ENCODE assay signal across 19 mouse cellular contexts in genomic region chr1:193401695-193402094, GRCm38 (mm10). TPM values are rescaled to one million over a fixed set of nuclear protein-coding genes. Genes with fewer than 3 reads are reported as not detected.
DNase-seq lines count a peak whose midpoint lies in the region; ATAC-seq and TF ChIP-seq lines count a peak whose summit lies in the region.
"Had no signal": no experiment of that assay in that cellular context is flagged by ENCODE, and none has a peak within 500 bp of the region (broad histone marks: within the 10 kb centered on the region; RNA-seq: fewer than 3 reads in every experiment).

No protein-coding gene starts in this region.

- TF ChIP-seq EP300 in liver, embryonic 14.5 days (IDR thresholded peaks at IDR 0.05; ENCODE audit: low read depth): no peak

- no peaks in the 10 kb centered on the region for H3K9me3 ChIP-seq in forebrain, postnatal 0 days (ENCODE audit: low read length)
- no peaks in the 10 kb centered on the region for H3K9me3 ChIP-seq in forebrain, embryonic 15.5 days
- no peaks in the 10 kb centered on the region for H3K9me3 ChIP-seq in liver, embryonic 14.5 days (ENCODE audit: control insufficient read depth, low read length)
- H3K9me3 ChIP-seq in liver, embryonic 12.5 days (replicated peaks): no peaks in the 10 kb centered on the region
- H3K9me3 ChIP-seq in E14TG2a.4 (ENCODE audit: low read length): no peaks in the 10 kb centered on the region
- H3K9me3 ChIP-seq: embryonic facial prominence, embryonic 13.5 days; heart, embryonic 15.5 days; hindbrain, embryonic 10.5 days; kidney, embryonic 15.5 days had no signal

- H3K27ac ChIP-seq in forebrain, postnatal 0 days (ENCODE audit: low read depth, low read length): no peak overlapping the region
- no peak overlapping the region for H3K27ac ChIP-seq in forebrain, embryonic 15.5 days (replicated peaks)
- no peak overlapping the region for H3K27ac ChIP-seq in liver, embryonic 14.5 days
- no peak overlapping the region for H3K27ac ChIP-seq in liver, embryonic 12.5 days
- H3K27ac ChIP-seq: embryonic facial prominence, embryonic 13.5 days; heart, adult 2 months; heart, embryonic 15.5 days; hindbrain, embryonic 10.5 days; kidney, embryonic 15.5 days had no signal

- no peak for ATAC-seq in forebrain, postnatal 0 days
- no peak for ATAC-seq in forebrain, embryonic 15.5 days (replicated peaks)
- no peak for ATAC-seq in liver, embryonic 14.5 days (ENCODE audit: insufficient read depth)
- ATAC-seq in liver, embryonic 12.5 days: no peak
- peak; percentile 31; the same call in 1 of the 2 replicates for ATAC-seq in common myeloid progenitor, adult 5-6 weeks (replicated peaks; ENCODE audit: low read depth, poor library complexity, severe bottlenecking)
- ATAC-seq: inflammation-experienced regulatory T-cells, adult 6 months had no signal

- H3K4me3 ChIP-seq in forebrain, postnatal 0 days (ENCODE audit: low read depth, low read length): no peak overlapping the region
- no peak overlapping the region for H3K4me3 ChIP-seq in forebrain, embryonic 15.5 days
- H3K4me3 ChIP-seq in liver, embryonic 14.5 days (ENCODE audit: insufficient read depth in 1 of 2, low read depth in 2 of 2, low read length in 2 of 2): no peak overlapping the region
- H3K4me3 ChIP-seq in liver, embryonic 12.5 days: no peak overlapping the region
- no peak overlapping the region for H3K4me3 ChIP-seq in E14TG2a.4 (replicated peaks; ENCODE audit: low read length)
- H3K4me3 ChIP-seq: embryonic facial prominence, embryonic 13.5 days; heart, adult 2 months; heart, embryonic 15.5 days; hindbrain, embryonic 10.5 days; kidney, embryonic 15.5 days had no signal

- no peaks in the 10 kb centered on the region for H3K36me3 ChIP-seq in forebrain, postnatal 0 days (ENCODE audit: insufficient read depth)
- H3K36me3 ChIP-seq in forebrain, embryonic 15.5 days: no peaks in the 10 kb centered on the region
- H3K36me3 ChIP-seq in liver, embryonic 14.5 days (replicated peaks; ENCODE audit: control insufficient read depth, insufficient read depth, low read depth): no peaks in the 10 kb centered on the region
- H3K36me3 ChIP-seq in liver, embryonic 12.5 days: no peaks in the 10 kb centered on the region
- no peaks in the 10 kb centered on the region for H3K36me3 ChIP-seq in E14TG2a.4 (ENCODE audit: insufficient read depth, low read length)
- H3K36me3 ChIP-seq: embryonic facial prominence, embryonic 13.5 days; heart, embryonic 15.5 days; hindbrain, embryonic 10.5 days; kidney, embryonic 15.5 days had no signal

- no peak overlapping the region for H3K9ac ChIP-seq in forebrain, postnatal 0 days
- no peak overlapping the region for H3K9ac ChIP-seq in forebrain, embryonic 15.5 days (replicated peaks)
- no peak overlapping the region for H3K9ac ChIP-seq in liver, embryonic 14.5 days (replicated peaks)
- no peak overlapping the region for H3K9ac ChIP-seq in liver, embryonic 12.5 days
- H3K9ac ChIP-seq: embryonic facial prominence, embryonic 13.5 days; heart, embryonic 15.5 days; kidney, embryonic 15.5 days had no signal

- TF ChIP-seq CTCF in forebrain, postnatal 0 days (IDR thresholded peaks at IDR 0.05; ENCODE audit: low read depth): 0 out of 2 replicates have a peak, but pooled peaks have one; percentile 10
- TF ChIP-seq CTCF in liver, embryonic 14.5 days (IDR thresholded peaks at IDR 0.05; ENCODE audit: low read depth): peak; percentile 25; the same call in 1 of the 2 replicates
- peak; percentile 14; the same call in 1 of the 2 replicates for TF ChIP-seq CTCF in E14TG2a.4 (conservative IDR thresholded peaks at IDR 0.05; ENCODE audit: low read length)

- no peaks in the 10 kb centered on the region for H3K27me3 ChIP-seq in forebrain, postnatal 0 days (ENCODE audit: insufficient read depth, low read length)
- 0 out of 2 replicates have a peak, but pooled peaks cover 3% of the 10 kb centered on the region for H3K27me3 ChIP-seq in forebrain, embryonic 15.5 days
- H3K27me3 ChIP-seq in liver, embryonic 14.5 days (ENCODE audit: control insufficient read depth, insufficient read depth, low read length): no peaks in the 10 kb centered on the region
- no peaks in the 10 kb centered on the region for H3K27me3 ChIP-seq in liver, embryonic 12.5 days (replicated peaks)
- H3K27me3 ChIP-seq in E14TG2a.4 (ENCODE audit: insufficient read depth, low read length): peaks cover 7% of the 10 kb centered on the region
- H3K27me3 ChIP-seq: embryonic facial prominence, embryonic 13.5 days; kidney, embryonic 15.5 days had no signal

- no peak for DNase-seq in forebrain, postnatal 0 days
- no peak for DNase-seq in liver, embryonic 14.5 days (ENCODE audit: low read depth in 3 of 3, low spot score in 3 of 3)
- no peak for DNase-seq in spleen, postnatal 14 days (ENCODE audit: low spot score in 2 of 2)
- DNase-seq: adrenal gland, adult 2 months; B cell, adult 2 months; gastrocnemius, postnatal 10 days; heart, adult 2 months; right cerebral cortex, postnatal 4 days; thymus, postnatal 36 days had no signal

- WGBS in forebrain, postnatal 0 days: 82% methylated on average over 9 of the region's 9 CpGs
- WGBS in forebrain, embryonic 15.5 days: 87% methylated on average over 9 of the region's 9 CpGs
- 65% methylated on average over 9 of the region's 9 CpGs for WGBS in liver, embryonic 14.5 days (ENCODE audit: insufficient replicate concordance)
- WGBS in liver, embryonic 12.5 days (ENCODE audit: insufficient replicate concordance): 62% methylated on average over 9 of the region's 9 CpGs

- no peak overlapping the region for H3K4me2 ChIP-seq in forebrain, postnatal 0 days (ENCODE audit: low read depth)
- H3K4me2 ChIP-seq in forebrain, embryonic 15.5 days (replicated peaks): no peak overlapping the region
- no peak overlapping the region for H3K4me2 ChIP-seq in liver, embryonic 14.5 days (ENCODE audit: low read depth)
- no peak overlapping the region for H3K4me2 ChIP-seq in liver, embryonic 12.5 days
- H3K4me2 ChIP-seq: embryonic facial prominence, embryonic 13.5 days; heart, embryonic 15.5 days; kidney, embryonic 15.5 days had no signal

- no peaks in the 10 kb centered on the region for H3K4me1 ChIP-seq in forebrain, postnatal 0 days (ENCODE audit: insufficient read depth)
- peaks cover 8% of the 10 kb centered on the region; the same call in 1 of the 2 replicates for H3K4me1 ChIP-seq in forebrain, embryonic 15.5 days
- peaks cover 0 to 6% of the 10 kb centered on the region in 2 experiments; a peak in 2 of 4 replicates for H3K4me1 ChIP-seq in liver, embryonic 14.5 days (replicated peaks; ENCODE audit: control insufficient read depth in 2 of 2, insufficient read depth in 2 of 2, low read length in 1 of 2)
- peaks cover 5% of the 10 kb centered on the region; the same call in 1 of the 2 replicates for H3K4me1 ChIP-seq in liver, embryonic 12.5 days
- 0 out of 2 replicates have a peak, but pooled peaks cover 2% of the 10 kb centered on the region for H3K4me1 ChIP-seq in E14TG2a.4 (replicated peaks; ENCODE audit: low read depth, low read length)

RNA-seq across cellular contexts. Expression of gene Camk1g, which starts 31.6 kb away (rescaled TPM):
- total RNA-seq in forebrain, postnatal 0 days (2014; rRNA removed): 50.3 and 56.1 TPM in 2 replicates
- polyA plus RNA-seq in forebrain, postnatal 0 days (2015; fragmentation: Nextera tagmentation; extraction: Ambion mirVana): 37.4 and 46.0 TPM in 2 replicates
- polyA plus RNA-seq in forebrain, embryonic 15.5 days (2015; fragmentation: Nextera tagmentation; extraction: Ambion mirVana): 43.6 and 44.8 TPM in 2 replicates
- polyA plus RNA-seq in liver, embryonic 14.5 days (2012; rRNA removed): 0.15 and 0.19 TPM in 2 replicates
- polyA plus RNA-seq in liver, embryonic 14.5 days (2014; fragmentation: Nextera tagmentation; extraction: Ambion mirVana): 0.06 and 0.23 TPM in 2 replicates
- 0.86 and 0.92 TPM in 2 replicates for polyA plus RNA-seq in liver, embryonic 12.5 days (2016; fragmentation: Nextera tagmentation; extraction: Ambion mirVana)
- total RNA-seq in common myeloid progenitor, adult 5-6 weeks (2017): 0.09 TPM in 1 of 2 replicates, not detected in the other
- total RNA-seq: adrenal gland, adult 2 months; megakaryocyte-erythroid progenitor cell, adult 5-6 weeks had no signal
- polyA plus RNA-seq: inflammation-experienced regulatory T-cells, adult 6 months had no signal

Comparison
In these comparisons a context has a peak if more than half of its experiments do, and no peak if none do; other contexts are left out.
1. RNA of gene Camk1g, which starts 31.6 kb away (polyA plus RNA-seq): 37.4 to 46.0 TPM in forebrain, postnatal 0 days and 43.6 to 44.8 TPM in forebrain, embryonic 15.5 days; 0.86 to 0.92 TPM in liver, embryonic 12.5 days and 0.06 to 0.23 TPM in liver, embryonic 14.5 days; every median in the first group is over 10 times any median in the second.
2. Peak in every context shown above with its lines, with median percentiles within 50 percentile points of each other: CTCF ChIP-seq.